Mouse (Mus musculus) testis, postnatal 10 days (tissue): Measurements from ENCODE around the gene Gucy2c.
A peak's percentile ranks its signal among the peaks of the same experiment; 100 is the strongest.

ENCODE experiments used
- DNase-seq: peaks from one replicate; pipeline ENCODE4 v3.0.0; 2021; ENCODE audit warnings: low spot score

The Gucy2c gene

GRCm38 (mm10) chr6:136728144-136728543 lies 53.4 kb downstream of the Gucy2c start:
- no peak for DNase-seq

GRCm38 (mm10) chr6:136723171-136723570 lies 58.4 kb downstream of the Gucy2c start:
- no peak for DNase-seq

- DNase-seq, result no peak
Measured at GRCm38 (mm10) chr6:136722565-136722964, 59.0 kb downstream of the Gucy2c start.

- peak; percentile 81 for DNase-seq
Measured at GRCm38 (mm10) chr6:136721925-136722324, 59.6 kb downstream of the Gucy2c start.

GRCm38 (mm10) chr6:136720436-136720835 lies 61.1 kb downstream of the Gucy2c start:
- DNase-seq, result no peak

- DNase-seq, result no peak
Measured at GRCm38 (mm10) chr6:136715881-136716431, 65.6 kb downstream of the Gucy2c start.

- DNase-seq, result no peak
Measured at GRCm38 (mm10) chr6:136714097-136714496, 67.5 kb downstream of the Gucy2c start.

GRCm38 (mm10) chr6:136710408-136710807 lies 71.2 kb downstream of the Gucy2c start:
- DNase-seq, result no peak

- DNase-seq, result no peak
Measured at GRCm38 (mm10) chr6:136708597-136708996, 73.0 kb downstream of the Gucy2c start.

GRCm38 (mm10) chr6:136701878-136702277 lies 79.7 kb downstream of the Gucy2c start:
- no peak for DNase-seq

- no peak for DNase-seq
Measured at GRCm38 (mm10) chr6:136701185-136701584, 80.4 kb downstream of the Gucy2c start.

- DNase-seq, result no peak
Measured at GRCm38 (mm10) chr6:136691314-136691713, 90.3 kb downstream of the Gucy2c start.

GRCm38 (mm10) chr6:136690527-136690926 lies 91.0 kb downstream of the Gucy2c start:
- no peak for DNase-seq

GRCm38 (mm10) chr6:136689790-136690413 lies 91.7 kb downstream of the Gucy2c start:
- DNase-seq, result no peak

GRCm38 (mm10) chr6:136685433-136685832 lies 96.1 kb downstream of the Gucy2c start:
- DNase-seq, result no peak

GRCm38 (mm10) chr6:136683410-136684334 lies 97.9 kb downstream of the Gucy2c start:
- DNase-seq, result no peak

- DNase-seq, result no peak
Measured at GRCm38 (mm10) chr6:136679381-136679780, 102.2 kb downstream of the Gucy2c start.

GRCm38 (mm10) chr6:136674935-136675334 lies 106.6 kb downstream of the Gucy2c start:
- no peak for DNase-seq

GRCm38 (mm10) chr6:136672467-136672866 lies 109.1 kb downstream of the Gucy2c start:
- DNase-seq, result no peak

GRCm38 (mm10) chr6:136669274-136669673 lies 112.3 kb downstream of the Gucy2c start:
- DNase-seq, result no peak

- DNase-seq, result no peak
Measured at GRCm38 (mm10) chr6:136668266-136668986, 113.1 kb downstream of the Gucy2c start.

GRCm38 (mm10) chr6:136662063-136662462 lies 119.5 kb downstream of the Gucy2c start:
- no peak for DNase-seq
